Mouse (Mus musculus): ENCODE data around the gene Rbm42. TPM values are rescaled to one million over a fixed set of nuclear protein-coding genes. Genes with fewer than 3 reads are reported as not detected.

The Rbm42 gene
- polyA plus RNA-seq, 1 experiment from 2014 or later: 151 TPM

Other genes starting within 250 kb of the Rbm42 start
- 112 and 116 TPM in 2 replicates for gene Tyrobp, start 236.6 kb downstream of the Rbm42 start, polyA plus RNA-seq (2015; fragmentation: Nextera tagmentation; extraction: Ambion mirVana)
- 110 and 139 TPM in 2 replicates for gene Hcst, start 230.5 kb downstream of the Rbm42 start, polyA plus RNA-seq (2015; fragmentation: Nextera tagmentation; extraction: Ambion mirVana)
- 20.2 and 20.3 TPM in 2 replicates for gene Nfkbid, start 228.6 kb downstream of the Rbm42 start, polyA plus RNA-seq (2015; fragmentation: Nextera tagmentation; extraction: Ambion mirVana)
- gene Aplp1, start 204.8 kb downstream of the Rbm42 start, polyA plus RNA-seq (2015; fragmentation: Nextera tagmentation; extraction: Ambion mirVana): 1.3 and 2.8 TPM in 2 replicates
- gene Kirrel2, start 192.6 kb downstream of the Rbm42 start, polyA plus RNA-seq (2015; fragmentation: Nextera tagmentation; extraction: Ambion mirVana): 0.10 and 0.17 TPM in 2 replicates
- 0.29 and 0.46 TPM in 2 replicates for gene Nphs1, start 192.0 kb downstream of the Rbm42 start, polyA plus RNA-seq (2015; fragmentation: Nextera tagmentation; extraction: Ambion mirVana)
- gene Prodh2, start 156.7 kb downstream of the Rbm42 start, polyA plus RNA-seq (2015; fragmentation: Nextera tagmentation; extraction: Ambion mirVana): not detected in 2 replicates
- 3.6 and 4.6 TPM in 2 replicates for gene Arhgap33, start 115.3 kb downstream of the Rbm42 start, polyA plus RNA-seq (2015; fragmentation: Nextera tagmentation; extraction: Ambion mirVana)
- gene Hspb6, start 98.1 kb downstream of the Rbm42 start, polyA plus RNA-seq (2015; fragmentation: Nextera tagmentation; extraction: Ambion mirVana): 6.9 and 7.5 TPM in 2 replicates
- 3.6 and 5.2 TPM in 2 replicates for gene Proser3, start 98.0 kb downstream of the Rbm42 start, polyA plus RNA-seq (2015; fragmentation: Nextera tagmentation; extraction: Ambion mirVana)
- gene Lin37, start 90.5 kb downstream of the Rbm42 start, polyA plus RNA-seq (2015; fragmentation: Nextera tagmentation; extraction: Ambion mirVana): 91.1 and 96.6 TPM in 2 replicates
- 101 and 112 TPM in 2 replicates for gene U2af1l4, start 87.0 kb downstream of the Rbm42 start, polyA plus RNA-seq (2015; fragmentation: Nextera tagmentation; extraction: Ambion mirVana)
- gene Gm49396, start 87.0 kb downstream of the Rbm42 start, polyA plus RNA-seq (2015; fragmentation: Nextera tagmentation; extraction: Ambion mirVana): 8.4 and 9.8 TPM in 2 replicates
- gene Psenen, start 86.7 kb downstream of the Rbm42 start, polyA plus RNA-seq (2015; fragmentation: Nextera tagmentation; extraction: Ambion mirVana): 203 and 204 TPM in 2 replicates
- gene Igflr1, start 84.9 kb downstream of the Rbm42 start, polyA plus RNA-seq (2015; fragmentation: Nextera tagmentation; extraction: Ambion mirVana): 4.0 and 7.8 TPM in 2 replicates
- 7.2 and 9.3 TPM in 2 replicates for gene Kmt2b, start 61.6 kb downstream of the Rbm42 start, polyA plus RNA-seq (2015; fragmentation: Nextera tagmentation; extraction: Ambion mirVana)
- 0.31 and 0.32 TPM in 2 replicates for gene Zbtb32, start 51.4 kb downstream of the Rbm42 start, polyA plus RNA-seq (2015; fragmentation: Nextera tagmentation; extraction: Ambion mirVana)
- 0.75 and 0.90 TPM in 2 replicates for gene Upk1a, start 37.5 kb downstream of the Rbm42 start, polyA plus RNA-seq (2015; fragmentation: Nextera tagmentation; extraction: Ambion mirVana)
- gene Cox6b1, start 24.2 kb downstream of the Rbm42 start, polyA plus RNA-seq (2015; fragmentation: Nextera tagmentation; extraction: Ambion mirVana): 989 and 1,078 TPM in 2 replicates
- not detected in 2 replicates for gene Etv2, start 14.5 kb downstream of the Rbm42 start, polyA plus RNA-seq (2015; fragmentation: Nextera tagmentation; extraction: Ambion mirVana)
- gene Haus5, start 14.7 kb upstream of the Rbm42 start, polyA plus RNA-seq (2015; fragmentation: Nextera tagmentation; extraction: Ambion mirVana): 50.2 and 51.0 TPM in 2 replicates
- gene Pmis2, start 21.3 kb upstream of the Rbm42 start, polyA plus RNA-seq (2015; fragmentation: Nextera tagmentation; extraction: Ambion mirVana): not detected in 2 replicates
- gene 2200002J24Rik, start 48.6 kb upstream of the Rbm42 start, polyA plus RNA-seq (2015; fragmentation: Nextera tagmentation; extraction: Ambion mirVana): 0.81 and 1.2 TPM in 2 replicates
- 1.4 and 1.5 TPM in 2 replicates for gene Atp4a, start 61.9 kb upstream of the Rbm42 start, polyA plus RNA-seq (2015; fragmentation: Nextera tagmentation; extraction: Ambion mirVana)
- 173 and 184 TPM in 2 replicates for gene Tmem147, start 79.2 kb upstream of the Rbm42 start, polyA plus RNA-seq (2015; fragmentation: Nextera tagmentation; extraction: Ambion mirVana)
- 0.43 TPM in 1 of 2 replicates, not detected in the other for gene Gapdhs, start 93.4 kb upstream of the Rbm42 start, polyA plus RNA-seq (2015; fragmentation: Nextera tagmentation; extraction: Ambion mirVana)
- gene Sbsn, start 101.2 kb upstream of the Rbm42 start, polyA plus RNA-seq (2015; fragmentation: Nextera tagmentation; extraction: Ambion mirVana): 2.0 and 4.1 TPM in 2 replicates
- 10.7 and 12.7 TPM in 2 replicates for gene Dmkn, start 113.4 kb upstream of the Rbm42 start, polyA plus RNA-seq (2015; fragmentation: Nextera tagmentation; extraction: Ambion mirVana)
- gene Krtdap, start 137.6 kb upstream of the Rbm42 start, polyA plus RNA-seq (2015; fragmentation: Nextera tagmentation; extraction: Ambion mirVana): 36.0 and 39.0 TPM in 2 replicates
- gene Ffar2, start 173.5 kb upstream of the Rbm42 start, polyA plus RNA-seq (2015; fragmentation: Nextera tagmentation; extraction: Ambion mirVana): 0.95 and 1.5 TPM in 2 replicates
- 0.10 TPM in 1 of 2 replicates, not detected in the other for gene Ffar3, start 205.9 kb upstream of the Rbm42 start, polyA plus RNA-seq (2015; fragmentation: Nextera tagmentation; extraction: Ambion mirVana)
- not detected in 2 replicates for gene Ffar1, start 211.2 kb upstream of the Rbm42 start, polyA plus RNA-seq (2015; fragmentation: Nextera tagmentation; extraction: Ambion mirVana)
- 0.40 and 0.99 TPM in 2 replicates for gene Cd22, start 230.0 kb upstream of the Rbm42 start, polyA plus RNA-seq (2015; fragmentation: Nextera tagmentation; extraction: Ambion mirVana)

Data from thymus, postnatal 0 days (tissue).